ENCODE assay signal across 8 mouse cellular contexts in the genomic region with DNA sequence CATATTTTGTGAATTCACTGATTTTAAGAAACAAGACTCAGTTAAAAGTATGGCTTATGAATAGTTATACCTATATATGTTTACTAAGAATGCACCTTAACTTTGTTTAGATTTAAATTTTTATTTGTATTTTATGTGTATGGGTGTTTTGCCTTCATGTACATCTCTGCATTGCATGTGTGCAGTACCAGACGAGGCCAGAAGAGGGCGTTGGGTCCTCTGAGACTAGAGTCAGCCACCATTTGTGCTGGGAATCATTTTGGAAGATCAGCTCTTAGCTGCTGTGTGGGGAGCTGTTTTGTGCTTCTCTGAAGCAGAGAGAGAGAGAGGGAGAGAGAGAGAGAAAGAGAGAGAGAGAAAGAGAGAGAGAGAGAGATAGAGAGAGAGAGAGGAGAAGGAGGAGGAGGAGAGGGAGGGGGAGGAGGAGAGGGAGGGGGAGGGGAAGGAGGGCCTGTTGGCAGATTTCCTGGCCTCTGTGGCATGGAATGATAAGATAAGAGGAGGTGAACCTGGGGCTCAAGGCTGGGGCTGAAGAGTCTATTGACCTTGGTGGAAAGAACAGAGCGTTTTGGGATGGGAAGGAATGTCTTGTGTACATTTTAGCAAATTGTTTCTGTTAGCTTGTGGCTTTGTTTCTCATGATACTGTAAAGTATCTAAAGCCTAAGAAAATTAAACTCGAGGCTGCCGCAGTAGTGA. TPM values are rescaled to one million over a fixed set of nuclear protein-coding genes. Genes with fewer than 3 reads are reported as not detected.
DNase-seq lines count a peak whose midpoint lies in the region; ATAC-seq lines count a peak whose summit lies in the region.

No protein-coding gene starts in this region.

- WGBS in kidney, embryonic 16.5 days: 54% methylated on average over 5 of the region's 5 CpGs
- 16% methylated on average over 5 of the region's 5 CpGs for WGBS in liver, embryonic 13.5 days (ENCODE audit: insufficient replicate concordance)

- no peak overlapping the region for H3K4me2 ChIP-seq in kidney, embryonic 16.5 days (replicated peaks; ENCODE audit: low read depth, low read length)
- H3K4me2 ChIP-seq in liver, embryonic 13.5 days: no peak overlapping the region

- H3K4me3 ChIP-seq in kidney, embryonic 16.5 days (ENCODE audit: low read length): no peak overlapping the region
- no peak overlapping the region for H3K4me3 ChIP-seq in liver, embryonic 13.5 days (replicated peaks)

- no peaks in the 10 kb centered on the region for H3K27me3 ChIP-seq in kidney, embryonic 16.5 days (ENCODE audit: insufficient read depth, low read length)
- no peaks in the 10 kb centered on the region for H3K27me3 ChIP-seq in liver, embryonic 13.5 days

- no peak for ATAC-seq in kidney, embryonic 16.5 days (ENCODE audit: low FRiP score, low TSS enrichment)
- no peak for ATAC-seq in liver, embryonic 13.5 days (ENCODE audit: low read depth)
- no peak for ATAC-seq in megakaryocyte, adult 5-6 weeks (ENCODE audit: poor library complexity, severe bottlenecking)

- no peaks in the 10 kb centered on the region for H3K36me3 ChIP-seq in kidney, embryonic 16.5 days (ENCODE audit: insufficient read depth, low read length)
- no peaks in the 10 kb centered on the region for H3K36me3 ChIP-seq in liver, embryonic 13.5 days

- no peaks in the 10 kb centered on the region for H3K4me1 ChIP-seq in kidney, embryonic 16.5 days (ENCODE audit: insufficient read depth, low read length)
- no peaks in the 10 kb centered on the region for H3K4me1 ChIP-seq in liver, embryonic 13.5 days (replicated peaks)

- no peak overlapping the region for H3K9ac ChIP-seq in kidney, embryonic 16.5 days (replicated peaks; ENCODE audit: low read length)
- no peak overlapping the region for H3K9ac ChIP-seq in liver, embryonic 13.5 days

- H3K27ac ChIP-seq in kidney, embryonic 16.5 days (ENCODE audit: low read length): no peak overlapping the region
- H3K27ac ChIP-seq in liver, embryonic 13.5 days: no peak overlapping the region

- H3K9me3 ChIP-seq in kidney, embryonic 16.5 days (ENCODE audit: low read length): no peaks in the 10 kb centered on the region
- no peaks in the 10 kb centered on the region for H3K9me3 ChIP-seq in liver, embryonic 13.5 days (replicated peaks)

- peak; percentile 33 for DNase-seq in kidney, postnatal 10 days
- DNase-seq in ES-CJ7 (ENCODE audit: low read depth, low spot score): peak; percentile 77
- peak; percentile 7 for DNase-seq in adrenal gland, adult 8-10 months
- DNase-seq in liver, embryonic 13.5 days: peak; percentile 5
- DNase-seq in thymus, postnatal 0 days (ENCODE audit: low spot score): peak; percentile 15
- DNase-seq in kidney, adult 11 months: no peak

RNA-seq across cellular contexts. Expression of gene Slc25a26, which starts 33.5 kb away (rescaled TPM):
- polyA plus RNA-seq in kidney, embryonic 16.5 days (2015; fragmentation: Nextera tagmentation; extraction: Ambion mirVana): 11.7 and 13.3 TPM in 2 replicates
- 10 to 100 TPM; 11.0 to 18.0 (median 14.9) TPM for total RNA-seq in adrenal gland, adult 8-10 months (2022)
- 3.5 and 3.9 TPM in 2 replicates for polyA plus RNA-seq in liver, embryonic 13.5 days (2015; fragmentation: Nextera tagmentation; extraction: Ambion mirVana)
- polyA plus RNA-seq in thymus, postnatal 0 days (2015; fragmentation: Nextera tagmentation; extraction: Ambion mirVana): 8.0 and 9.3 TPM in 2 replicates
- total RNA-seq in megakaryocyte, adult 5-6 weeks (2015): 1.3 and 3.8 TPM in 2 replicates
- 0.70 and 2.8 TPM in 2 replicates for total RNA-seq in megakaryocyte, adult 5-6 weeks (2017)
